ENCODE assay signal across 8 mouse cellular contexts in the genomic region with DNA sequence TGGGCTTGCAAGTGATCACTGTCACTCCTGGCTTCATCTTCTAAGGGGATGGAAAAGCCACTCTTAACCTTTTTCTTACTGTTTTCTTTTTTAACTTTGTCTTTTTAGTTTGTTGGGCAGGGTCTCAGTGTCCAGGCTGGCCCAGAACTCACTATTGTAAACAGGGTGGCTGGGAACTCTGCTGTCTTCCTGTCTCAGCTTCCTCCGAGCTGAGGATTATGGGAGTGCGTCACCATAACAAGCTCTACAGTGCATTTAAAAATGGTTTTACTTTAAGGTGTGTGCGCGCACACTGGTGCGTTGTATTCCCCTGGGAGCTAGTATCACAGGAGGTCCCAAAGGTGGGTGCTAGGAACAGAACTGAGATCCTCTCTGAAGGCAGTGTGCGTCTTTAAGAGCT. TPM values are rescaled to one million over a fixed set of nuclear protein-coding genes. Genes with fewer than 3 reads are reported as not detected.
DNase-seq lines count a peak whose midpoint lies in the region; ATAC-seq and TF ChIP-seq lines count a peak whose summit lies in the region.

No protein-coding gene starts in this region.

- peaks cover 12% of the 10 kb centered on the region for H3K4me1 ChIP-seq in forebrain, embryonic 12.5 days
- H3K4me1 ChIP-seq in intestine, postnatal 0 days (replicated peaks; ENCODE audit: control insufficient read depth, insufficient read depth, low read length), result no peaks in the 10 kb centered on the region; the same call in none of the 2 replicates
- no peaks in the 10 kb centered on the region for H3K4me1 ChIP-seq in midbrain, embryonic 14.5 days (ENCODE audit: control insufficient read depth, insufficient read depth, low read length)

- no peaks in the 10 kb centered on the region for H3K36me3 ChIP-seq in forebrain, embryonic 12.5 days (replicated peaks)
- H3K36me3 ChIP-seq in intestine, postnatal 0 days (ENCODE audit: control insufficient read depth, insufficient read depth), result no peaks in the 10 kb centered on the region
- no peaks in the 10 kb centered on the region for H3K36me3 ChIP-seq in midbrain, embryonic 14.5 days (ENCODE audit: control insufficient read depth, insufficient read depth, low read length)

- peak; percentile 26 for DNase-seq in kidney, postnatal 14 days
- DNase-seq in kidney, adult 9 months, result no peak
- no peak for DNase-seq in midbrain, embryonic 14.5 days
- DNase-seq in frontal cortex, adult 2 months (ENCODE audit: extremely low spot score in 1 of 2, low spot score in 1 of 2), result no peak
- DNase-seq in urinary bladder, adult 18-20 months (ENCODE audit: low spot score in 2 of 2), result no peak
- DNase-seq in embryo, embryonic 10.5 days (ENCODE audit: low spot score), result no peak

- no peak for TF ChIP-seq CTCF in intestine, postnatal 0 days (IDR thresholded peaks at IDR 0.05; ENCODE audit: low read depth)

- H3K4me3 ChIP-seq in forebrain, embryonic 12.5 days (replicated peaks), result peak overlapping the region; percentile 50
- H3K4me3 ChIP-seq in intestine, postnatal 0 days (ENCODE audit: low read depth, low read length), result peak overlapping the region; percentile 64
- peak overlapping the region; percentile 48 for H3K4me3 ChIP-seq in midbrain, embryonic 14.5 days (replicated peaks; ENCODE audit: low read depth, low read length)

- peaks cover 7% of the 10 kb centered on the region; the same call in 1 of the 2 replicates for H3K27me3 ChIP-seq in forebrain, embryonic 12.5 days
- no peaks in the 10 kb centered on the region for H3K27me3 ChIP-seq in intestine, postnatal 0 days (replicated peaks; ENCODE audit: control insufficient read depth, insufficient read depth, low read length)
- H3K27me3 ChIP-seq in midbrain, embryonic 14.5 days (ENCODE audit: control insufficient read depth, insufficient read depth, low read length), result 0 out of 2 replicates have a peak, but pooled peaks cover 9% of the 10 kb centered on the region

- no peak for ATAC-seq in forebrain, embryonic 12.5 days (ENCODE audit: low FRiP score)
- no peak for ATAC-seq in intestine, postnatal 0 days
- ATAC-seq in midbrain, embryonic 14.5 days (ENCODE audit: low FRiP score, low TSS enrichment), result no peak

- no peak overlapping the region for H3K9ac ChIP-seq in forebrain, embryonic 12.5 days
- H3K9ac ChIP-seq in intestine, postnatal 0 days (ENCODE audit: low read depth, low read length), result peak overlapping the region; percentile 83
- peak overlapping the region; percentile 46 for H3K9ac ChIP-seq in midbrain, embryonic 14.5 days (replicated peaks; ENCODE audit: low read length)

- no peaks in the 10 kb centered on the region for H3K9me3 ChIP-seq in forebrain, embryonic 12.5 days
- no peaks in the 10 kb centered on the region for H3K9me3 ChIP-seq in intestine, postnatal 0 days (ENCODE audit: control insufficient read depth)
- no peaks in the 10 kb centered on the region for H3K9me3 ChIP-seq in midbrain, embryonic 14.5 days (ENCODE audit: control insufficient read depth, low read length)

- H3K4me2 ChIP-seq in forebrain, embryonic 12.5 days, result peak overlapping the region; percentile 87
- peak overlapping the region; percentile 75 for H3K4me2 ChIP-seq in intestine, postnatal 0 days (replicated peaks; ENCODE audit: low read depth)
- H3K4me2 ChIP-seq in midbrain, embryonic 14.5 days (ENCODE audit: low read length), result peak overlapping the region; percentile 85

- 74% methylated on average over 6 of the region's 6 CpGs for WGBS in forebrain, embryonic 12.5 days
- WGBS in intestine, postnatal 0 days, result 82% methylated on average over 6 of the region's 6 CpGs
- WGBS in midbrain, embryonic 14.5 days, result 76% methylated on average over 6 of the region's 6 CpGs

- H3K27ac ChIP-seq in forebrain, embryonic 12.5 days, result no peak overlapping the region
- peak overlapping the region; percentile 85; the same call in 1 of the 2 replicates for H3K27ac ChIP-seq in intestine, postnatal 0 days (ENCODE audit: low read depth, low read length)
- no peak overlapping the region for H3K27ac ChIP-seq in midbrain, embryonic 14.5 days (replicated peaks; ENCODE audit: low read depth, low read length)

RNA-seq across cellular contexts. Expression of gene Fam234b, which starts 29.3 kb away (rescaled TPM):
- 48.8 and 52.2 TPM in 2 replicates for polyA plus RNA-seq in forebrain, embryonic 12.5 days (2016; fragmentation: Nextera tagmentation; extraction: Ambion mirVana)
- polyA plus RNA-seq in intestine, postnatal 0 days (2015; fragmentation: Nextera tagmentation; extraction: Ambion mirVana), result 20.9 and 21.7 TPM in 2 replicates
- polyA plus RNA-seq in midbrain, embryonic 14.5 days (2014; fragmentation: Nextera tagmentation; extraction: Ambion mirVana), result 122 and 133 TPM in 2 replicates
- polyA plus RNA-seq in frontal cortex, adult 2 months (2012; rRNA removed), result 157 and 162 TPM in 2 replicates

RNA-seq across cellular contexts. Expression of gene Hebp1, which starts 29.4 kb away (rescaled TPM):
- 2.8 and 3.6 TPM in 2 replicates for polyA plus RNA-seq in forebrain, embryonic 12.5 days (2016; fragmentation: Nextera tagmentation; extraction: Ambion mirVana)
- 62.8 and 78.9 TPM in 2 replicates for polyA plus RNA-seq in intestine, postnatal 0 days (2015; fragmentation: Nextera tagmentation; extraction: Ambion mirVana)
- polyA plus RNA-seq in midbrain, embryonic 14.5 days (2014; fragmentation: Nextera tagmentation; extraction: Ambion mirVana), result 3.5 and 8.0 TPM in 2 replicates
- polyA plus RNA-seq in frontal cortex, adult 2 months (2012; rRNA removed), result 34.4 and 38.2 TPM in 2 replicates

RNA-seq across cellular contexts. Expression of gene Gprc5d, which starts 50.4 kb away (rescaled TPM):
- polyA plus RNA-seq in forebrain, embryonic 12.5 days (2016; fragmentation: Nextera tagmentation; extraction: Ambion mirVana), result not detected in 2 replicates
- polyA plus RNA-seq in intestine, postnatal 0 days (2015; fragmentation: Nextera tagmentation; extraction: Ambion mirVana), result not detected in 2 replicates
- not detected in 2 replicates for polyA plus RNA-seq in midbrain, embryonic 14.5 days (2014; fragmentation: Nextera tagmentation; extraction: Ambion mirVana)
- 0.48 and 0.59 TPM in 2 replicates for polyA plus RNA-seq in frontal cortex, adult 2 months (2012; rRNA removed)
